In the genomic region with DNA sequence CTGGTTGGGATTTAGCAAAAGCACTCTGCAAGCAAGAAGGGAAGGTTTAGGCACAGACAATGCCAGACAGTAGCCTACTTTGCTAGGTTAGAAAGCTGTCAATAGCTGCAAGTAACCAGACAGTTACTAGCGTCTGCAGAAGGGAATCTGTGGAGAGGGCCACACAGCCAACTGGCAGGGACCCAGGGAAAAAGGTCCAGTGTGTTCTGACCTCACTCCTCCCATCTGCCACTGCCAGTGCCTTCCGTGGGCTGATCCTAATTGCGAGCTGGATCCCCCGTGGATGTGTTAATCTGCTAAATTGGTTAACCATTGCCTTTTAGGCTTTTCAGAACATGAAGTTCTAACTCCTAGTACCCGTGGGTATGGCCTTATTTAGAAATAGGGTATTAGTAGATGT, we compare ENCODE assay signal across 20 mouse cellular contexts. TPM values are rescaled to one million over a fixed set of nuclear protein-coding genes. Genes with fewer than 3 reads are reported as not detected.
DNase-seq lines count a peak whose midpoint lies in the region; ATAC-seq and TF ChIP-seq lines count a peak whose summit lies in the region.
"Had no signal": no experiment of that assay in that cellular context is flagged by ENCODE, and none has a peak within 500 bp of the region (broad histone marks: within the 10 kb centered on the region; RNA-seq: fewer than 3 reads in every experiment).

No protein-coding gene starts in this region.

- no peak overlapping the region for H3K4me2 ChIP-seq in lung, postnatal 0 days (replicated peaks; ENCODE audit: low read depth, low read length)
- H3K4me2 ChIP-seq: neural tube, embryonic 15.5 days had no signal

- TF ChIP-seq POLR2A in liver, adult 2 months (IDR thresholded peaks at IDR 0.05; ENCODE audit: extremely low read depth, insufficient read depth, low read length): no peak

- WGBS in heart, embryonic 10.5 days: 76% methylated on average over 5 of the region's 5 CpGs
- WGBS in liver, adult 2 months: 40% methylated on average over 5 of the region's 5 CpGs
- WGBS in lung, postnatal 0 days: 71% methylated on average over 5 of the region's 5 CpGs

- peak; percentile 16 to 32 for DNase-seq in heart, postnatal 14 days
- DNase-seq in heart, embryonic 10.5 days (ENCODE audit: low spot score): no peak
- peak; percentile 46 for DNase-seq in liver, adult 2 months (ENCODE audit: extremely low read depth, low read depth, low spot score)
- no peak for DNase-seq in liver
- peak; percentile 87 to 90 for DNase-seq in cerebellum, postnatal 10 days
- no peak for DNase-seq in lung, postnatal 0 days (ENCODE audit: low spot score)
- no peak for DNase-seq in right cerebral cortex, postnatal 36 days (ENCODE audit: low spot score in 2 of 2)
- DNase-seq: lung, adult 18-20 months; right cerebral cortex, adult 18-20 months; thymus, postnatal 14 days had no signal

- H3K9ac ChIP-seq in liver, adult 2 months (ENCODE audit: low read depth, low read length): no peak overlapping the region
- H3K9ac ChIP-seq in lung, postnatal 0 days (replicated peaks; ENCODE audit: low read depth): no peak overlapping the region
- H3K9ac ChIP-seq: neural tube, embryonic 15.5 days had no signal

- no peak for TF ChIP-seq EP300 in lung, postnatal 0 days (IDR thresholded peaks at IDR 0.05)

- H3K27ac ChIP-seq in heart, embryonic 10.5 days: no peak overlapping the region
- no peak overlapping the region for H3K27ac ChIP-seq in liver, adult 2 months (replicated peaks; ENCODE audit: insufficient read depth, low read depth, low read length)
- no peak overlapping the region for H3K27ac ChIP-seq in lung, postnatal 0 days (ENCODE audit: low read length)
- H3K27ac ChIP-seq: neural tube, embryonic 15.5 days had no signal

- H3K4me1 ChIP-seq in heart, embryonic 10.5 days: no peaks in the 10 kb centered on the region
- no peaks in the 10 kb centered on the region for H3K4me1 ChIP-seq in liver, adult 2 months (ENCODE audit: control insufficient read depth, insufficient read depth, low read length)
- no peaks in the 10 kb centered on the region for H3K4me1 ChIP-seq in lung, postnatal 0 days (ENCODE audit: insufficient read depth, low read depth, low read length)
- H3K4me1 ChIP-seq: neural tube, embryonic 15.5 days had no signal

- H3K4me3 ChIP-seq in heart, embryonic 10.5 days: no peak overlapping the region
- no peak overlapping the region for H3K4me3 ChIP-seq in liver, adult 2 months (ENCODE audit: insufficient read depth, low read depth, low read length)
- no peak overlapping the region for H3K4me3 ChIP-seq in lung, postnatal 0 days (ENCODE audit: low read depth, low read length)
- H3K4me3 ChIP-seq: neural tube, embryonic 15.5 days had no signal

- TF ChIP-seq CTCF in liver, adult 2 months (IDR thresholded peaks at IDR 0.05; ENCODE audit: low read depth, low read length): no peak
- no peak for TF ChIP-seq CTCF in lung, postnatal 0 days (IDR thresholded peaks at IDR 0.05)

- no peak for ATAC-seq in lung, postnatal 0 days
- ATAC-seq: CD4-positive, CD25-positive, alpha-beta regulatory T cell, adult 4 months; forebrain, embryonic 16.5 days had no signal

- no peaks in the 10 kb centered on the region for H3K27me3 ChIP-seq in heart, embryonic 10.5 days (ENCODE audit: insufficient read depth, poor library complexity, severe bottlenecking)
- no peaks in the 10 kb centered on the region for H3K27me3 ChIP-seq in liver, adult 2 months (ENCODE audit: control insufficient read depth, insufficient read depth, low read length)
- H3K27me3 ChIP-seq in lung, postnatal 0 days (replicated peaks; ENCODE audit: insufficient read depth, low read length): no peaks in the 10 kb centered on the region
- H3K27me3 ChIP-seq: neural tube, embryonic 15.5 days had no signal

- H3K36me3 ChIP-seq in heart, embryonic 10.5 days: peaks cover 35% of the 10 kb centered on the region
- H3K36me3 ChIP-seq in liver, adult 2 months (ENCODE audit: control insufficient read depth, insufficient read depth, low read length): peaks cover 14% of the 10 kb centered on the region
- H3K36me3 ChIP-seq in lung, postnatal 0 days (ENCODE audit: insufficient read depth, low read length): peaks cover 16% of the 10 kb centered on the region

- no peaks in the 10 kb centered on the region for H3K79me2 ChIP-seq in liver, adult 2 months (ENCODE audit: control insufficient read depth, insufficient read depth, low read length)

- intact Hi-C loops in heart, postnatal 14 days (cut with DNase I): no loop called here

- no peaks in the 10 kb centered on the region for H3K9me3 ChIP-seq in heart, embryonic 10.5 days
- H3K9me3 ChIP-seq in lung, postnatal 0 days (ENCODE audit: low read length): no peaks in the 10 kb centered on the region
- H3K9me3 ChIP-seq: neural tube, embryonic 15.5 days had no signal

RNA-seq across cellular contexts. Expression of a gene that starts 14.7 kb away (rescaled TPM):
- 10 to 100 TPM; 28.4 to 29.6 TPM for total RNA-seq in heart, postnatal 14 days (2021)
- 88.5 and 109 TPM in 2 replicates for polyA plus RNA-seq in heart, embryonic 10.5 days (2016; fragmentation: Nextera tagmentation; extraction: Ambion mirVana)
- 68.9 and 94.2 TPM in 2 replicates for total RNA-seq in liver, adult 2 months (2014; rRNA removed)
- 140 and 164 TPM in 2 replicates for polyA plus RNA-seq in liver, adult 2 months (2012; rRNA removed)
- 164 and 167 TPM in 2 replicates for polyA plus RNA-seq in lung, postnatal 0 days (2015; fragmentation: Nextera tagmentation; extraction: Ambion mirVana)

RNA-seq across cellular contexts. Expression of a gene that starts 15.2 kb away (rescaled TPM):
- total RNA-seq in heart, postnatal 14 days (2021): 10 to 100 TPM; 20.2 to 21.5 TPM
- 12.6 and 21.0 TPM in 2 replicates for polyA plus RNA-seq in heart, embryonic 10.5 days (2016; fragmentation: Nextera tagmentation; extraction: Ambion mirVana)
- total RNA-seq in liver, adult 2 months (2014; rRNA removed): 3.4 and 3.9 TPM in 2 replicates
- polyA plus RNA-seq in liver, adult 2 months (2012; rRNA removed): 1.3 TPM in 2 replicates
- polyA plus RNA-seq in lung, postnatal 0 days (2015; fragmentation: Nextera tagmentation; extraction: Ambion mirVana): 22.5 and 23.7 TPM in 2 replicates

RNA-seq across cellular contexts. Expression of a gene that starts 35.3 kb away (rescaled TPM):
- 10 to 100 TPM; 19.1 to 21.1 TPM for total RNA-seq in heart, postnatal 14 days (2021)
- polyA plus RNA-seq in heart, embryonic 10.5 days (2016; fragmentation: Nextera tagmentation; extraction: Ambion mirVana): 147 and 212 TPM in 2 replicates
- total RNA-seq in liver, adult 2 months (2014; rRNA removed): 15.4 and 18.9 TPM in 2 replicates
- 9.1 and 9.8 TPM in 2 replicates for polyA plus RNA-seq in liver, adult 2 months (2012; rRNA removed)
- 58.0 and 59.1 TPM in 2 replicates for polyA plus RNA-seq in lung, postnatal 0 days (2015; fragmentation: Nextera tagmentation; extraction: Ambion mirVana)

RNA-seq across cellular contexts. Expression of a gene that starts 50.7 kb away (rescaled TPM):
- not detected for total RNA-seq in heart, postnatal 14 days (2021)
- polyA plus RNA-seq in heart, embryonic 10.5 days (2016; fragmentation: Nextera tagmentation; extraction: Ambion mirVana): not detected in 2 replicates
- not detected in 2 replicates for total RNA-seq in liver, adult 2 months (2014; rRNA removed)
- not detected in 2 replicates for polyA plus RNA-seq in liver, adult 2 months (2012; rRNA removed)
- not detected in 2 replicates for polyA plus RNA-seq in lung, postnatal 0 days (2015; fragmentation: Nextera tagmentation; extraction: Ambion mirVana)
- total RNA-seq: heart, postnatal 25 days; layer of hippocampus, adult 8-10 months; monocyte, adult 5-6 weeks had no signal
- polyA plus RNA-seq: CD4-positive, CD25-positive, alpha-beta regulatory T cell, adult 4 months; cortical plate, adult 2 months; forebrain, embryonic 16.5 days; gonadal fat pad, adult 2 months; intestine, embryonic 14.5 days; limb, embryonic 11.5 days; neural tube, embryonic 15.5 days had no signal

Comparison
In these comparisons a context has a peak if more than half of its experiments do, and no peak if none do; other contexts are left out.
1. DNase-seq: peak in heart, postnatal 14 days (2 of 2), liver, adult 2 months (single experiment) and cerebellum, postnatal 10 days (2 of 2); none in heart, embryonic 10.5 days (single experiment), liver (single experiment), lung, postnatal 0 days (single experiment) and right cerebral cortex, postnatal 36 days (0 of 2).